Mouse (Mus musculus): ENCODE results near the gene Laptm5. TPM values are rescaled to one million over a fixed set of nuclear protein-coding genes. Genes with fewer than 3 reads are reported as not detected.

Laptm5 gene
- polyA plus RNA-seq, 1 experiment from 2014 or later = 26.4 TPM

DNA sequence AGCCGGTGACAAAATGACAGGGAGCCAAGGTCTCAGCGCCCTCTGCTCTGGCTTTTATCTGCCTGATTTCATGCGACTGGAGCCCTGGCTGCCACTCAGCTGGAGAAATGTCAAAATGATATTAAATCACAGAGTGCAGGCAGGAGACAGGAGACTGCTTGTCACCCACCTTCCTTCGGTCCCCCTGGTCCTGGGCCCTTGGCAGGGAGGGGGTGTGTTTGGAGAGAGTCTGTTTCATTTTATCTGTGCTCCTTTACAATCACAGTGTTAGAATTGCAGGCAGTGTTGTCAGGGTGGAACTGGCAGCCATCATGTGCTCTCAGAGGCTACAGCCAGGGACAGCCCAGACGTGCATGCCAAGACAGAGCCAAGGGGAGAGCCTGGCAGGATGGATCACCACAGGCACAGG lies 59.5 kb downstream of the Laptm5 start:
- Histone ChIP-seq H3K4me2 (replicated peaks) (no peak overlapping the region), H3K27me3 (peaks cover 1% of the 10 kb centered on the region; the same call in 1 of the 2 replicates), H3K36me3 (no peaks in the 10 kb centered on the region), H3K9ac (replicated peaks) (no peak overlapping the region), H3K27ac (replicated peaks) (no peak overlapping the region; the same call in 1 of the 2 replicates), H3K4me3 (no peak overlapping the region), H3K4me1 (peaks cover 12% of the 10 kb centered on the region), H3K9me3 (peaks cover 5% of the 10 kb centered on the region; the same call in 1 of the 2 replicates)
- 77% methylated on average over 5 of the region's 5 CpGs for WGBS
- ATAC-seq (ENCODE audit: low FRiP score, low read depth) = no peak

DNA sequence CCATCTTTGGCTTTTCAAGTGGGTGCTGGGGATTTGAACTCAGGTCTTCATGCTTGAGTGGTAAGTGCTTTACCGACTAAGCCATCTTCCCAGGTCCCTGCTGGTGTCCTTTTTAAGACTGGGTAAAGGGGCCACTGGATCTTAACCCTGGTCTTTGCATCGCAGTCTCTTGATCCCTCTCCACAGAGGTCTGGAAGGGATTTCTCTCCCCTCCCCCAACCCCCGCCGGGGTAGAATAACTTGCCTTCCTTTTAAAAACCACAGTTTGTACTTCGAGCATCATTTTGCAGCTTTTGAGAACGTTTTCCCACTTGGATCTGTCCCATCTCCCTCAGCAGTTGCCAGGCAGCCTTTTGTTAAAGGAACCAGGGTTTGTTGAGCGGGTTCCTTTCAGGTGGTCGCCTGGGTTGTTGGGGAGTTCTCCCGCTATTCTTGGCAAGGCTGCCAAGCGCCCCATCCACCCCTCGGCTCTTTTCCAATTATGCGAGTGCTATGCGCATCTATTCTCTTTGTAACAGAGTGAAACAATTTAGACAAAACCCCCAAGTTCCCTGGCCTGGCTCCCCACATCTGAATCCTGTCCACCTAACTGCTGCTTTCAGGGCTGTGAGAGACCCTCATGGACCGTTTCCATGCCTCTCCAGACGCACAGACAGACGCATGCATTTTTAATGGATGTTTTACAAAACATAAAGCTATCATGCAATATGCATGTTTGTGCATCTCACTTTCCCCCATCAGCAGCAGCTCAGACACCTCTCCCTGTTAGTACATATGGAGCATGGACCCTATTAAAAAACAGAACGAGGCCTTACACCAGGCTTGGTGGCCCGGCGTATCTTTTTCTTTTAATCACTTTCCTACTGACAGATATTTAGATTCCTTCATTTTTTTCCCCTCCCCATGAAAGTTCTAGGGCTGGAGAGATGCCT lies 60.7 kb downstream of the Laptm5 start:
- Histone ChIP-seq H3K36me3 (no peaks in the 10 kb centered on the region), H3K27ac (replicated peaks) (peak overlapping the region; percentile 15; the same call in 1 of the 2 replicates), H3K4me1 (peaks cover 12% of the 10 kb centered on the region), H3K9me3 (peaks cover 5% of the 10 kb centered on the region; the same call in 1 of the 2 replicates), H3K4me2 (replicated peaks) (no peak overlapping the region), H3K4me3 (no peak overlapping the region), H3K9ac (replicated peaks) (no peak overlapping the region), H3K27me3 (0 out of 2 replicates have a peak, but pooled peaks cover 10% of the 10 kb centered on the region)
- WGBS = 57% methylated on average over 19 of the region's 19 CpGs
- ATAC-seq (ENCODE audit: low FRiP score, low read depth) = no peak

DNA sequence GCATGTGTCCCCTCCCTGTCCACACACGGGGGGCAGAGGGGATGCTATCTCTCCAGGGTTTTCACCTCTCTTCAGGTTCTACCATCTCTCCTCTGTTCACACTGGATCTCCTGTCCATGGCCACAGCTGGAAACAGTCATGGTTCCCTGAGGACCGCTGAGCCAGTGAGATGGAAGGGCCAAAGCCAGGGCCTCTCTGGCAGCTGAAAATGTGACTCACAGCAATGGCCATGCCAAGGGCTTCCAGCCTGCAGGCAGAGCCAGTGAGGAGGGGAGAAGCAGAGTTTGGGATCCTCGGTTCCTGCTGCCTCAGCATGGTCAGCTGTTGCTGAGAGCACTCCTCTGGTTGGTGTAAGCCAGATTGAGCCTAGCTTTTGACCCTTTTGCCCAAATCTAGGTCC lies 66.1 kb downstream of the Laptm5 start:
- Histone ChIP-seq H3K4me2 (replicated peaks) (no peak overlapping the region), H3K27me3 (0 out of 2 replicates have a peak, but pooled peaks cover 15% of the 10 kb centered on the region), H3K9ac (replicated peaks) (no peak overlapping the region)

DNA sequence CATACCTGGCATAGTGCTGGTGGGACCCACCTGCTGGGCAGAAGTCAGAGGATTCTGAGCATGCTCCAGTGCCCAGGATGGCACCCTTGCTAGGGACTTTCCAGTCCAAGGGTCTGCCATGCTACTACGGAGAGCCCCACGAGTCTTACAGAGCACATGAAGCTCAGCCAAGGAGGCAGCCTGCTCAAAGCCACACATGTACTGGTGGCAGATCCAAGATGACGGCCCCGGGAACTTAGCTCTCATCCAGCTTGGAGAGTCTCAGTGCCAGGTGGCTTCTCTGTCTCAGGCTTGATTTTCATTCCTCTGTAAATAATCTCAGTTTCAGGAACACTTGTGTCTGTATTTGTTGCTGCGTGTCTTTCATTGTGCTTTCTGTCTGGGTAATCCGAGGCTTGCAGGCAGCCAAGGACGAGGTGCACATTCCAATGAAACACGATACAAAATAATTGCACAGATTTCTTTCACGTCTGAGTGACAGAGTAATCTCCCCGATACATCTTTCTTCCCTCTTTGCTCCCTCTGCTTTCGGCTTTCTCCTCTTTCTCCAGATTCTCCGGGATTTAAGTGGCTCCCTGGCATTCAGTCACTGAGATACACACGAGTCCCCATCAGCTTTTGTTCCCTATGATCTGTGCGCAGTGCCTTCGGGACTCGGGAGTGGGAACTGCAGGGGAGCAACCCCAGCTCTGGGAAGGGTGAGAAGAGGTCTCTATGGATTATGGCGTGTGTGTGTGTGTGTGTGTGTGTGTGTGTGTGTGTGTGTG lies 71.7 kb downstream of the Laptm5 start:
- Histone ChIP-seq H3K36me3 (no peaks in the 10 kb centered on the region), H3K4me1 (peaks cover 8% of the 10 kb centered on the region; the same call in 1 of the 2 replicates), H3K4me3 (no peak overlapping the region), H3K27me3 (0 out of 2 replicates have a peak, but pooled peaks cover 4% of the 10 kb centered on the region), H3K9me3 (no peaks in the 10 kb centered on the region), H3K9ac (replicated peaks) (peak overlapping the region; percentile 20; the same call in 1 of the 2 replicates), H3K27ac (replicated peaks) (0 out of 2 replicates have a peak overlapping the region, but pooled peaks have one; percentile 16), H3K4me2 (replicated peaks) (peak overlapping the region; percentile 21)
- 43% methylated on average over 17 of the region's 17 CpGs for WGBS
- ATAC-seq (ENCODE audit: low FRiP score, low read depth) = no peak

More for the DNA sequence above, 66.1 kb downstream of the Laptm5 start:
- Histone ChIP-seq H3K4me1 (peaks cover 3% of the 10 kb centered on the region; the same call in 1 of the 2 replicates), H3K4me3 (no peak overlapping the region), H3K36me3 (no peaks in the 10 kb centered on the region), H3K9me3 (no peaks in the 10 kb centered on the region), H3K27ac (replicated peaks) (no peak overlapping the region)
- 77% methylated on average over 3 of the region's 3 CpGs for WGBS
- no peak for ATAC-seq (ENCODE audit: low FRiP score, low read depth)

Other genes starting within 250 kb of the Laptm5 start
- 132 and 133 TPM in 2 replicates for gene Pum1, start 249.8 kb upstream of the Laptm5 start, polyA plus RNA-seq (2016; fragmentation: Nextera tagmentation; extraction: Ambion mirVana)
- gene Sdc3, start 120.6 kb upstream of the Laptm5 start, polyA plus RNA-seq (2016; fragmentation: Nextera tagmentation; extraction: Ambion mirVana) = 46.5 and 52.1 TPM in 2 replicates
- gene Matn1, start 31.3 kb downstream of the Laptm5 start, polyA plus RNA-seq (2016; fragmentation: Nextera tagmentation; extraction: Ambion mirVana) = 0.88 TPM in 1 of 2 replicates, not detected in the other

All from midbrain, embryonic 12.5 days (tissue).